Mouse (Mus musculus) gastrocnemius, postnatal 14 days (tissue): ENCODE measurements around the gene Adgra1. TPM values are rescaled to one million over a fixed set of nuclear protein-coding genes. Genes with fewer than 3 reads are reported as not detected.

ENCODE experiments used
- DNase-seq: peaks from one replicate; pipeline ENCODE4 v3.0.0; 2021; ENCODE audit warnings: mixed read lengths
- intact Hi-C: fragments of 180-260 bp; cut with DNase I; formaldehyde crosslinking; loops from one replicate; pipeline ENCODE4 v1.15.1; 2025; ENCODE audit warnings: low total_unique reads
- total RNA-seq, 2 experiments: library from RNA; stranded (reverse); gene quantifications; 2 replicates each; pipeline ENCODE4 v1.2.3; 2021

The Adgra1 gene
- total RNA-seq, 2 experiments from 2014 or later: 0.14 to 0.22 TPM

GRCm38 (mm10) chr7:139900456-139900855 lies 66.5 kb downstream of the Adgra1 start:
- DNase-seq: no peak
- intact Hi-C loops: loop anchor here (10.0 kb wide), 1 partner anchor 94 kb away; the partner anchor contains the start of gene Adam8

- intact Hi-C loops: loop anchor here (10.0 kb wide), 1 partner anchor 94 kb away; the partner anchor contains the start of gene Adam8
- DNase-seq: no peak
Measured at GRCm38 (mm10) chr7:139900896-139901295, 66.9 kb downstream of the Adgra1 start.

GRCm38 (mm10) chr7:139901981-139902380 lies 68.0 kb downstream of the Adgra1 start:
- intact Hi-C loops: loop anchor here (10.0 kb wide), 1 partner anchor 93 kb away; the partner anchor contains the start of gene Adam8
- no peak for DNase-seq

GRCm38 (mm10) chr7:139905261-139905660 lies 71.3 kb downstream of the Adgra1 start:
- intact Hi-C loops: loop anchor here (10.0 kb wide), 1 partner anchor 90 kb away; the partner anchor contains the start of gene Adam8
- no peak for DNase-seq

- DNase-seq: peak; percentile 16
- intact Hi-C loops: loop anchor here (10.0 kb wide), 1 partner anchor 89 kb away; the partner anchor contains the start of gene Adam8
Measured at GRCm38 (mm10) chr7:139905661-139906060, 71.7 kb downstream of the Adgra1 start.

- no peak for DNase-seq
- intact Hi-C loops: loop anchor here (10.0 kb wide), 1 partner anchor 87 kb away; the partner anchor contains the start of gene Adam8
Measured at GRCm38 (mm10) chr7:139908176-139908575, 74.2 kb downstream of the Adgra1 start.

- no peak for DNase-seq
- intact Hi-C loops: loop anchor here (10.0 kb wide), 1 partner anchor 85 kb away; the partner anchor contains the start of gene Adam8
Measured at GRCm38 (mm10) chr7:139909469-139909868, 75.5 kb downstream of the Adgra1 start.

- intact Hi-C loops: no loop called here
- no peak for DNase-seq
Measured at GRCm38 (mm10) chr7:139910204-139910835, 76.3 kb downstream of the Adgra1 start.

GRCm38 (mm10) chr7:139914141-139915047 lies 80.4 kb downstream of the Adgra1 start:
- intact Hi-C loops: no loop called here
- no peak for DNase-seq

GRCm38 (mm10) chr7:139915646-139916257 lies 81.8 kb downstream of the Adgra1 start:
- intact Hi-C loops: no loop called here
- no peak for DNase-seq

- DNase-seq: no peak
- intact Hi-C loops: no loop called here
Measured at GRCm38 (mm10) chr7:139916345-139916744, 82.4 kb downstream of the Adgra1 start.

GRCm38 (mm10) chr7:139918262-139918661 lies 84.3 kb downstream of the Adgra1 start:
- no peak for DNase-seq
- intact Hi-C loops: no loop called here

Other genes with a start within 250 kb of the Adgra1 start
- under 1 TPM; 0.07 to 0.12 TPM for gene Cfap46, start 150.4 kb upstream of the Adgra1 start, total RNA-seq
- gene Kndc1, start 60.5 kb downstream of the Adgra1 start, total RNA-seq: under 1 TPM; 0.04 to 0.08 TPM
- gene Utf1, start 109.6 kb downstream of the Adgra1 start, total RNA-seq: not detected
- gene 6430531B16Rik, start 144.6 kb downstream of the Adgra1 start, total RNA-seq: not detected
- gene Adam8, start 158.4 kb downstream of the Adgra1 start, total RNA-seq: under 1 TPM; 0.59 to 0.75 TPM
- gene Zfp511, start 202.2 kb downstream of the Adgra1 start, total RNA-seq: 1 to 10 TPM; 6.9 to 7.4 TPM
- gene Tubgcp2, start 202.5 kb downstream of the Adgra1 start, total RNA-seq: 10 to 100 TPM; 16.3 to 18.1 TPM
- not detected for gene Msx3, start 214.9 kb downstream of the Adgra1 start, total RNA-seq
- under 1 TPM; 0.31 to 0.53 TPM for gene Caly, start 248.4 kb downstream of the Adgra1 start, total RNA-seq